In genomic region chr2:49886209-49886608, GRCm38 (mm10) we compare ENCODE assay signal across 28 mouse cellular contexts.
"Had no signal": no experiment of that assay in that cellular context is flagged by ENCODE, and none has a peak within 500 bp of the region (broad histone marks: within the 10 kb centered on the region; RNA-seq: fewer than 3 reads in every experiment).

No protein-coding gene starts in this region.

- H3K4me1 ChIP-seq: heart, embryonic 15.5 days; kidney, embryonic 15.5 days; liver, embryonic 13.5 days; liver, embryonic 15.5 days had no signal

- H3K27ac ChIP-seq: gastrocnemius, adult 2 months; heart, embryonic 13.5 days; heart, embryonic 15.5 days; hindbrain, embryonic 13.5 days; hindbrain, embryonic 15.5 days; hindbrain, postnatal 0 days; kidney, embryonic 15.5 days; kidney, postnatal 0 days; layer of hippocampus, adult 2 months; left cerebral cortex, adult 2 months; limb, embryonic 10.5 days; limb, embryonic 12.5 days; liver, embryonic 13.5 days; liver, embryonic 15.5 days had no signal

- DNase-seq: gastrocnemius, adult 2 months; gastrocnemius, postnatal 10 days; gastrocnemius, postnatal 25 days; heart, adult 18-20 months; heart, postnatal 14 days; heart, postnatal 36 days; kidney, adult 11 months; kidney, adult 2 months; kidney, adult 9 months; kidney, postnatal 14 days; kidney, postnatal 4 days; liver; liver, embryonic 13.5 days had no signal

- H3K9ac ChIP-seq: heart, embryonic 13.5 days; heart, embryonic 15.5 days; hindbrain, embryonic 13.5 days; hindbrain, embryonic 15.5 days; kidney, embryonic 15.5 days; limb, embryonic 12.5 days; liver, embryonic 13.5 days; liver, embryonic 15.5 days had no signal

- H3K4me3 ChIP-seq: gastrocnemius, adult 2 months; heart, embryonic 13.5 days; heart, embryonic 15.5 days; hindbrain, embryonic 13.5 days; hindbrain, embryonic 15.5 days; kidney, embryonic 15.5 days; layer of hippocampus, adult 2 months; left cerebral cortex, adult 2 months; limb, embryonic 10.5 days; limb, embryonic 12.5 days; liver, embryonic 13.5 days; liver, embryonic 15.5 days had no signal

- H3K27me3 ChIP-seq: heart, embryonic 13.5 days; heart, embryonic 15.5 days; hindbrain, embryonic 13.5 days; hindbrain, embryonic 15.5 days; kidney, embryonic 15.5 days; limb, embryonic 12.5 days; liver, embryonic 13.5 days; liver, embryonic 15.5 days had no signal

- ATAC-seq: hindbrain, postnatal 0 days; intestine, embryonic 16.5 days had no signal

- H3K4me2 ChIP-seq: heart, embryonic 11.5 days; heart, embryonic 13.5 days; heart, embryonic 15.5 days; hindbrain, embryonic 13.5 days; hindbrain, embryonic 15.5 days; kidney, embryonic 15.5 days; limb, embryonic 12.5 days; liver, embryonic 11.5 days; liver, embryonic 13.5 days; liver, embryonic 15.5 days had no signal

- H3K36me3 ChIP-seq: heart, embryonic 13.5 days; heart, embryonic 15.5 days; hindbrain, embryonic 13.5 days; hindbrain, embryonic 15.5 days; kidney, embryonic 15.5 days; limb, embryonic 10.5 days; limb, embryonic 12.5 days; liver, embryonic 13.5 days; liver, embryonic 15.5 days had no signal

- H3K9me3 ChIP-seq: heart, embryonic 13.5 days; heart, embryonic 15.5 days; hindbrain, embryonic 13.5 days; hindbrain, embryonic 15.5 days; kidney, embryonic 15.5 days; limb, embryonic 10.5 days; limb, embryonic 12.5 days; liver, embryonic 13.5 days; liver, embryonic 15.5 days had no signal
